Mouse (Mus musculus): ENCODE data around the gene Tesk2.

DNA sequence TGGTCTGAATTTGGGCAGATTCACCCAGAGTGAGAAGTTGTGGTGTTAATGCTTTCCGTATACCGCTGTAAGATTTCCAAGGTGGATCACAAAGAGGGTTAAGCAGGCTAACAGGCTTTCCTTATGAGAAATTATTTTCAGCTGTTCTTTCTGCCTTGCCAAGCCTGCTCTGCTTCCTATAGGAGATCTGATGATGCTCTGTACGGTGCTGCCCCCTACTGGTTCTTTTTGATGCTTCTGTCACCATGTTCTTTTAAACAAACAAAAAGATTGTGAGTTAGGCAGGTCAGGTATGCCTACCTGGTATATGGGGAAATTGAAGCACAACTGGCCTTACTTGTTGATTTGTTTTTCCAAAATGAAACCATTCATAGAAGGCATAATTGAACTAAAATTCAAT, 68.2 kb downstream of the Tesk2 start:
- TF ChIP-seq GATA1 (IDR thresholded peaks at IDR 0.05; ENCODE audit: borderline replicate concordance, low read length): no peak
- no peak for TF ChIP-seq FLI1 (IDR thresholded peaks at IDR 0.05; ENCODE audit: low read length)
